Mouse (Mus musculus): ENCODE measurements at regions not wholly inside any gene's neighbourhood (a gene's known extent, or its start where the extent isn't known, plus 50 kb on each side); places are given as distances from the start of the nearest gene placed in this dataset.

DNA sequence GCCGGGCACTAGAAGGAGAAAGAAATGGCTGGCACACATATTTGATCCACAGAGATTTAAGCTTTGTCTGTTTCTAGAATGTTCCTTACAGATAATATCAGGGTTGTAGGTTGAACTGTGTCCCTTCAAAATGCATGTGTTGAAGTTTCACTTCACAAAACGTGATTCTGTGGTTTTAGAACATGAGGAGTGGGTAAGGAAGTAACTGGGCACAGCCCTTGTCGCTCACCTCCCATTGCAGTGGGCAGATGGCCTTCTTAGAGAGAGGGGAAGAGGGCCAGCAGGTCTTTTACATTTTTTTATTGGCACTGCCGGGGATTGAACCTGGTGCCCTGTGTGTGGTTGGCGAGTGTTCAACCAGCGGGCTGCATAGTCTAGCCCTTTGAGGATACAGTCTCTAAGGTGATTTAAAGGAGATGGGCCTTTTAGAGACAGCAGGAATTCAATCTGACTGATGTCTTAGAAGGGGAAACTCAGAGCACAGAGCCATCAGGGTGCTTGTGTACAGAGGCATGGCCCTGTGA, 64.0 kb upstream of the Gjb5 start:
- no peak for DNase-seq (ENCODE audit: low spot score in 2 of 2)

GRCm38 (mm10) chr4:127421129-127421528, 63.1 kb upstream of the Gjb5 start:
- DNase-seq (ENCODE audit: low spot score in 2 of 2) = no peak

- no peak for DNase-seq (ENCODE audit: low spot score in 2 of 2)
Measured at GRCm38 (mm10) chr4:127419786-127420120, 61.8 kb upstream of the Gjb5 start.

GRCm38 (mm10) chr4:127419062-127419785, 61.2 kb upstream of the Gjb5 start:
- DNase-seq (ENCODE audit: low spot score in 2 of 2) = no peak

- peak in 1 of 2 experiments; percentile 21 for DNase-seq (ENCODE audit: low spot score in 2 of 2)
Measured at GRCm38 (mm10) chr4:127416906-127417305, 58.9 kb upstream of the Gjb5 start.

DNA sequence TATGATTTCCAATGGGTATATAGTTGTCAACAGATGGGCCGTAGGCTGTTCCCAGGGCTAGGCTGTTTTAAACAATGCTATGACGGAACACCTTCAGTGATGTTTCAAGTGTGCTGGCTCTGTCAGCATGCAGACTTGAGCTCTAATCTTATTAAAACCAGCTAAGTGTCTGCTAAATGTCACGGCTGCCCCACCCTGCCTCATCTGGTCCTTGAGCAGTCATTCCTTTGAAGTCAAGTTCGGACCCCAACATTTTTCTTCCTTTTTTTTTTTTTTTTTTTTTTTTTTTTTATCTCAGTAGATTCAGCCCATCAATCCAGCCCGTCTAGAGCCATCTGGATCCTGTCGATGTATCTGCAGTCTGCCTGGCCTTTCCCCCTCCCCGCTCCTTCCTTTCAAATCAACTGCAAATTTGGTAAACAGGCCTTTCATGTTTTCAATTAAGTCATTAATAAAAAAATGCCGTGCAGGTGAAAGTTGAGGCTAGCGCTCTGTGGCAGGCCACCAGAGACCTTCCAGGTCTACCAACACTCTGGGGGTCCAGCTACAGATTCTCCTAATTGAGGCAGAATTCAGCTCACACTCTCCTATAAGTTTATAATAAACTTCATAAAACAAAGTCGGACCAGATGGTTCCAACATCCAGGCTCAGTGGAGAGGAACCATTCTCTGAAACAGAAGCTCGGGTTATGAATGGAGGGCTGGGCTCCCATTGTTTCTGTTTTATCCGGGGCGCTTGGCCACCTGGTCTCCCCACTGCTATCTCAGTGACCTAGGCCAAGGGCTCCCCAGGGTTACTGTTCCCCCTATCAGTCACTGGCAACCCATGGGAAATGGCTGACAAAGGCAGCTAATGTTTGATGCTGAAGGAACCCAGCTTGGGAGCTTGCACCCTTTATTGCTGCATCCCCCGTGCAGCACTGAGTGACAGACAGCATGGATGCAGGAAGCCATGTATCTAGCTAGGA, 56.3 kb upstream of the Gjb5 start:
- no peak for DNase-seq (ENCODE audit: low spot score in 2 of 2)

Measured in layer of hippocampus, adult 8-10 months (tissue).